Mouse (Mus musculus) gastrocnemius, postnatal 14 days (tissue): ENCODE measurements around the gene Med27. TPM values are rescaled to one million over a fixed set of nuclear protein-coding genes. Genes with fewer than 3 reads are reported as not detected.

Source experiments
- DNase-seq: peaks from one replicate; pipeline ENCODE4 v3.0.0; 2021; ENCODE audit warnings: mixed read lengths
- intact Hi-C: fragments of 180-260 bp; cut with DNase I; formaldehyde crosslinking; loops from one replicate; pipeline ENCODE4 v1.15.1; 2025; ENCODE audit warnings: low total_unique reads
- total RNA-seq, 2 experiments: library from RNA; stranded (reverse); gene quantifications; 2 replicates each; pipeline ENCODE4 v1.2.3; 2021

Gene Med27
- total RNA-seq, 2 experiments from 2014 or later, result 12.7 to 14.4 TPM

DNA sequence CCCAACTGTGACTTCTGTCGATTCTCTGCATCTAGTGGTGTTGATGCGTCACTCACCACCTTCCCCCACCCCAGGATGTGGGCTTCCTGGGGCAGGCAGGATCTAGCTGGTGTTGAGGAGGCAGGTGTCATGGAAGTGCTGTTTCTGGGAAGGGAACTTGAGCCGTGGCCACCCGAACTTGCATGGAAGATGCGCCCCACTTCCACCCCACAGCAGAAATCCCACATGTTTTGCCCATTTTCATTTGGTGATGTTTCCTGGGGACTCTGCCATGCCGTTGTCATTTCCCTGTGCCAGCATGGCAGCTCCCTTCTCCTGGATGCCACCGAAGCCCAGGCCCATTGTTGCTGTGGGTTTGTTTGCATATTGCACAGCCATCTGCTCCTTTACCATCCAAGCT, 42.3 kb downstream of the Med27 start:
- DNase-seq, result no peak
- intact Hi-C loops, result no loop called here

DNA sequence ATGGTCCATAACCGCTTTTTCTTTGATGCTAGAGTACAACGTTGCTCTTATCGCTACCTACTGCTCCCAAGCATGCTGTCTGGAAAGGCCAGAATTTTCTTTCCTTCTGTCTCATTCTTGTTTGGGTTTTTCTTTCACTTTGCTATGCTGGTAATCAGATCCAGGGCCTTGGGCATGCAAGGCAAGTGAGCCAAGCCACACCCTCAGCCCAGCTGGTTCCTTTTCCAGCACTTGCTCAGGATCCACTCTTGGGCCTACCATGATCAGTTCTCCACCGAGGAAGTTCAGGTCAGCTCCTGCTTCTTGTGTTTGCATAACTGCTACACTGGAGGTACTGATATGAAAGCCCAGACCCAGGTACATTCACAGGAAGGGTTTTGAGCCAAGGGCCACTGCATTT, 44.5 kb downstream of the Med27 start:
- intact Hi-C loops, result no loop called here
- no peak for DNase-seq

DNA sequence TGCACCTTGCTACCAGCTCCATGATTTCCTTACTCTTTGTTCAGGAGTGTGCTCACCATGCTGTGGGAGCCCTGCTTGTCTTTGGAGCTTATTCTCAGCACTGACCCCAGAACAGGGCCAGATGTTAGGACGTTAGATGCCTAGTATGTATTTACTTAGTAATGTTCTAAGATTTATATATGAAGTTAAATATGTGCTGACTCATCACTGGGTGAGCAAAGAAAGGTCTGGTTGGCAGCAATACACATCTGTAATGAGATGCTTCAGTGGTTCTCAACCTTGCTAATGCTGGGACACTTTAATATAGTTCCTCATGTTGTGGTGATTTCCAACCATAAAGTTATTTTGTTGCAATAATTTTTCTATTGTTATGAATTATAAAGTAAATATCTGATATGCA, 45.4 kb downstream of the Med27 start:
- no peak for DNase-seq
- intact Hi-C loops, result no loop called here

DNA sequence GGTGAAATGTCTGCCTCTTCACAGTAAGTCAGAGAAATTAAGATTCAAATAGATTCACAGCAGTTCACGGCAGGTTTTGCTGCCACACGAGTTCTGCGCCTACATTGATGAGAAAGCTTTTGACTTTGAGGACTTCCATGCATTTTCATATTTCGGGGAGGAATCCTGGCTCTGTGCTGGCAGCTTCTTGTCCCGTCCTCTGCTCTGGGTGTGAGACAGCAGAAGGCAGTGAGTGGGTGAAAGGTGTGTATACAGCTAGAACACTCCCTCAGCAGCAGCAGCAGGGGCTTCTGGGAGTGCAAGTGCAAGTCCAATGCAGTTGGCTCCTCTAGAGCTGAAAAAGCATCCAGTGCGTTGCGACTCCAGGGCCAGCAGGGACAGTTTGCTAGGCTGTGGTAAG, 53.6 kb downstream of the Med27 start:
- no peak for DNase-seq
- intact Hi-C loops, result no loop called here

DNA sequence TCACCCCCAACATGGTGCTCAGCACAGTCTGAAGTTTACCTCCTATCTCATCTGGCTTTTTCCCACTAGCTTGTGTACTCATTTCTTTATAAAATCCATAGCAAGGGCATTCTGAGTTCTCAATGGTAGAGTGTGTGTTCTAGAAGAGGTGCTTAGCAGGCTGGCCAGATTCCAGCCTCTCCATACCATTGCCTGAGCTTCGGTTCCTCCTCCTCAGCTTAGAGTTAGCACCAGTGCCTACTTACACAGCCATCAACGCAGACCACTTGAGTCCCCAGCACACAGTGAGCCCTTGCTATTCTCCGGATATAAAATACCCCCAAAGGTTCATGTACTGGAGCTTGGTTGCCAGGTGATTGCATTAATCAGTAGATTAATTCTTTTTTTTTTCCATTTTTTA, 54.2 kb downstream of the Med27 start:
- DNase-seq, result no peak
- intact Hi-C loops, result no loop called here

DNA sequence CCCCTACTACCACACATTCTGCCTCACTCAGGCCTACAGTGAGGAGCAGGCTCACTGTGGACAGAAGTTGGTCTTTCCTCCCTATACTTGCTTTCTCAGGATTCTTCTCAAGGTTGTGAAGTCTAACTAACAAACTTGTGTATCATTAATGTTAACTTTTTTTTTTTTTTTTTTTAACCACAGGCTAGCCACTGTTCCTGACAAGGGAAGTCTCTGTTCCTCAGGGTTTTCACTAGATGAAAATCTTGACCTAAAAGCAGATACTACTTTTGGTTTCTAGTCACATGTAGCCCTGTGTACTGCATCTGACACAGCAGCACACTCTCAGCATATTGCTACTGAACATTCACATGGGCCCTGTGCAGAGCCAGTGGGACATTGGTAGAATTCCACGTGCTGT, 55.2 kb downstream of the Med27 start:
- DNase-seq, result no peak
- intact Hi-C loops, result no loop called here

DNA sequence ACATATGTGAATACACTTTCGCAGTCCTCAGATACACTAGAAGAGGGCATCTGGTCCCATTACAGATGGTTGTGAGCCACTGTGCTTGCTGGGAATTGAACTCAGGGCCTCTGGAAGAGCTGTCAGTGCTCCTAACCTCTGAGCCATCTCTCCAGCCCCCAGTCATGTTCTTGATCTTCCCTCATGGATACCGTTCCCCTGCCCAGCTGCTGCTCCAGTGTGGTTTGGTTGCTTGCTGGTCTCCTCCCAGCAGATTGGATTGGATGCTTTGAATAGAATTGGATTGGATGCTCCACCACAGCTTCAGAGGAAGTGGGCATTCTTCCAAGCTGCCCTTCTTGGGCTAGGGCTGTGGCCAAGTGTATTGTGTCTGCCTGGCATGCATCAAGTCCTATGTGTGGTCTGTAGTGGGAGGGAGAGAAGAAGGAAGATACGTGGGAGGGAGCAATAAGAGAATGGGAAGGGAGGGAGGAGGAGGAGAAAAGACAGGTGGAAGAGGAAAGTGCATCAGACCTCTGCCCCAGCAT, 56.0 kb downstream of the Med27 start:
- intact Hi-C loops, result no loop called here
- DNase-seq, result no peak

DNA sequence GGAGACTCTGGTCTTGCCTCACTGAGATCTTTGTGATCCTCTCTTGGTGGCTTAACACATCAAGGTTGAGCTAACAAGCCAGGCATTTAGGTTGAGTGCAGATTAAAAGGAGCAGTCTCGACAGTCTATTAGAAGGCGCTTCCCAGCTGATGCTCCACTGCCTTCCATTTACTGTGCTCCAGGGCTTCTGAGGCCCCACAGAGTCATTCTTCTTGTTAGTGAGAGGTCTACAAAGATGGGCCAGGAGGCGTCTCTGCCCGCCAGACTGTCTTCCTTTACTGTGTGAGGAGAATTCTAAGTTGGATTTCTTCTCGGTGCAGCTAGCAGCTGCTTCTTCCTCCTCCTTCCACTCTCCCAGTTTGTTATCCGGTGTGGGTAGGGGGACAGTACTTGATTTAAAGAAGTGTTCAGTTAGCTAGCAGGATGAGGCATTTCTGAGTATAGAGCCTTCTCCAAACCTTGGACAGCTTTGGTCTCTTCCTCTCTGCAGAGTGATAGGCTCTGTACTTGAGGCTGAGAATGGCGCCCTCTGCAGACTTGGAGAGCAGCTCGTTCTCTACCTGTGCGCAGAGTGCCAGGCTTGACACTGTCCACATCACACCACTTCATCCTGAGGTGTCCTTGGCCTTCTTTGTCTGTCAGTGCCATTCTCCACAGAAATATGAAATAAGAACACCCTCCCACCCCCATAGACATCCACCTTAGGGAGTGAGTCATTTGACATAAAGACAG, 57.3 kb downstream of the Med27 start:
- DNase-seq, result no peak
- intact Hi-C loops, result no loop called here

DNA sequence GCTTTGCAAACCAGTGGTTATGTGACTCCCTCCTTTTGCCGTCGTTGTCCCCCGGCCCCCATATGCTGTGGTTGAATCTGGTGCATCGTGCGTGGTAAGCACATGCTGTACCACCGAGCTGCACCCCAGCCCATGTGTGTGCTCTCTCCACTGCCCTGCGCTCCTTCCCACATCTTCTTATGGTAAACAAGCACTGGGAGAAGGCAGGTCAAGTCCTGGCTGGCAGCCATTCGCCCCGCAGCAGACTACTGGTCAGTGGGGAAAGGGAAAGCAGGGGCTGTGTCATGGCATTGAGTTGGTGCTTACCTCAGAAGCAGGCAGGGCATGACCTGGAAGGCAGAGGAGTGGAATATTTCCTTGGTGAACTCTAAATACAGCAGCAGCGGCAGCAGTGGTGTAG, 58.3 kb downstream of the Med27 start:
- no peak for DNase-seq
- intact Hi-C loops, result no loop called here

DNA sequence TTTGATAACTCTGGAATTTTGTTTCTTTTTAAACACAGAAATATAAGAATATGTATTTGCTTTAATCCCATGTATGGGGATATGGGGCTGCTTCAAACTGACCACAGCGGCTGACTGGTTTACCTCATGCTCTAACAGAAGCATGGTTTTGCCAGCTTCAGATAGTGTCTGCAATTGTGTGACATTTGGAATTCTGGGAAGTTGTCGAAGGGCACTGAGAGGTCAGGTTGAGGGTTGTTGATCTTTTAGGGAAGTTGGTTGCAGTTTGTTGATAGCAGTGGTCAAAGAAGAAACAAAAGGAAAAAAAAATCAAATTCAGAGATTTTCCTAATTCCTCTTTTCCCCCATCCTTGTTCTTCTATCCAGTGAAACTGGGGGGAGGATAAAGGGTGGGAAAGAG, 59.2 kb downstream of the Med27 start:
- intact Hi-C loops, result no loop called here
- DNase-seq, result no peak

DNA sequence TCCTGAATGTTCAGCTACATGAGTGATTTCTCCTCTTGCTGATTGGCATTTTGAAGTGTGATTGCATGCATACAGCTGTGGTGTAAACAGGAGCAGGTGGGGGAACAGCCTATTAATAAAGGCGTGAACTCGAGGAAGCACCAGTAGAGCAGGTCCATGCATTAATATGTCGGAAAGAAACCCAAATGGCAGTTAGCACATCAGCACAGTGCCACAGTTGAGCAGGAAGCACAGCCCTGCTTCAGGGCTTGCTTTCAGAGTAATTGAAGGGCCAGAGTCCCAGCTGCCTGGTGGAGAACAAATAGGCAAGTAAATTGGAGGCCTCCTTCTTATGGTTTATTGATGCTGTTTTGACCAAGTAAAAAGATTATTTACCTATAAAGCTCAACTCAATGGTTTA, 60.7 kb downstream of the Med27 start:
- intact Hi-C loops, result no loop called here
- DNase-seq, result no peak

DNA sequence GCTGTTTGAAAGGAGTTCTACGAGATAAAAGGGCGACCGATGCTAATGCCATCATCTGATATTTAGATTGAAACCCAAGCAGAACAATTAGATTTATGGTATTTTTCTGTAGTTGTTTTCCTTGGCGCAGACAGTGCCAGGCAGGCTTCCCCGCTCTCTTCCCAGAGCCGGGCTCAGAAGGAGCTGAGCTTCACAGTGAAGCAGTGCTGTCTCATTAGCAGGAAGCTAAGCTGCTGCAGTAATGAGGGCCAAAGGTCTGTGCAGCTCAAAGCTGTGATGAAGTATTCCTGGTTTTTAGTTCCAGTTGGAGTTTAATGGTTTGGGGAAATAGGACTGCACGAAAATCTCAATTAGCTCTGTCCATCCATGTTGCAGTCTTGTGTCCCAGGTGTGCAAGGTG, 61.1 kb downstream of the Med27 start:
- intact Hi-C loops, result no loop called here
- no peak for DNase-seq

DNA sequence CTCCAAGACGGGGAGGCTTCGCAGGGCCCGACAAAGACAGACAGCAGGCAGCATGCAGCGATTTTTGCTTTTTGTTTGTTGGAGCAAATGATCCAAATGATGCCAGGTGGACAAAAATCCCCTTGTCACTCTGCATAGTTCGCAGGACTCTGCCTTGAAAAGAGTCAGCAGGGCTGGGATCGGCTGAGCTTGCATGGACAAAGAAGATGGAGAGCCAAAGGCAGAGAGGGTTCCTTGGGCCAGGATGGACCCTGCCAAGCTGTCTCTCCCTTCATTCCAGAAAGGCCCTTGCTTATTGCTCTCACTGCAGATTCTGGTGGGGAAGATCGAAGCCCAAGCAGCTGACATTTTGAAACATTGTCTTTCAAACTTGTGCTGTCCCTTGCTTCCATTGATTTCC, 64.3 kb downstream of the Med27 start:
- no peak for DNase-seq
- intact Hi-C loops, result no loop called here

DNA sequence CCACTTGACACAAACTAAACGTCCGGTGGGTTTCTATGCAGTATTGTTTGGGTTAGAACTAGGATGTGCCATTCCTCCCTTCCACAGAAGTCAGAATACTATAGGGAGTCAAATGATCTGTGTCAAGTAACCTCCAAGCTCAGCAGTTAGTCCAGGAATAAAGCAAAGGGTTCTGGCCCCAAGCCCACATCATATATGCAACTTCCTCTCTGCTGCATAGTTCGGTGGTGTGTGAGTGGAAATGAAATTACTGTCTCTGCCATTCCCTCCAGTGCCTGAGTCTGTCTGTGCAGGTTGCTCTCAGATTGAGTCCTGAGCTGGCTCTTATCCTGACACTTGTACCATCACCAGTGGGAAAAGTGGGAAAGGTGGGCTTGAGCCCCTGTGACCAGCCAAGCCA, 65.8 kb downstream of the Med27 start:
- intact Hi-C loops, result no loop called here
- DNase-seq, result no peak

DNA sequence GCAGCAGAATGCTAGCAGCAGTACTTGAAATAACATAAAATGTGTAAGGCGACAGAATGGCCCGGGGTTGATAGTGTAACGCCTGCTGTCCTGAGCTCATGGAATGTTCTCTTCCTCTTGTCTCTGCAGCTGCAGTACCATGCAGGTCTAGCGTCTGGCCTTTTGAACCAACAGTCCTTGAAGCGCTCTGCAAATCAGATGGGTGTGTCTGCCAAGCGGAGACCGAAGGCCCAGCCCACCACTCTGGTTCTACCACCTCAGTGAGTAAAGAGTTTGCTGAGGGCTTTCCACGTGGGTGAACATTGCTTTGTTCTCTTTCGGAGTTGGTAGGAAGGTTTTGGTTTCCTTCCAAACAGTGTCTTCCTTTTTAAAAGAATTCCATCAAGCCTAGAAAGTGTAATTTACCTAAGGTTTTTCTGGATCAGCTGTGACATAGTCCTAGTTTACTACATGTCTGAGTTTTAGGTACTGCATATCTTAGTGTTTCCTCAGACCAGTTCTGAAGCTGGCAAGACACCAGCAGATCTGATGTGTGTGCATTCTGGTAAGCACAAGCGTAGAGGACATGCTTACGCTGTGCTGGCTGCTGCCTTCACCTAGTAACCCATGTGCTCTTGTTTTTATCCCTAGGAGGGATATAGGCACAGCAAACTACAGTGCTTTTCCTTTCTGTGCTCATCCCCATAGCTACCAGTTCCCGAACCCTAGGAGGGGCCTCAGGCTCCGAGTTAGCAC, 66.8 kb downstream of the Med27 start:
- DNase-seq, result no peak
- intact Hi-C loops, result no loop called here

DNA sequence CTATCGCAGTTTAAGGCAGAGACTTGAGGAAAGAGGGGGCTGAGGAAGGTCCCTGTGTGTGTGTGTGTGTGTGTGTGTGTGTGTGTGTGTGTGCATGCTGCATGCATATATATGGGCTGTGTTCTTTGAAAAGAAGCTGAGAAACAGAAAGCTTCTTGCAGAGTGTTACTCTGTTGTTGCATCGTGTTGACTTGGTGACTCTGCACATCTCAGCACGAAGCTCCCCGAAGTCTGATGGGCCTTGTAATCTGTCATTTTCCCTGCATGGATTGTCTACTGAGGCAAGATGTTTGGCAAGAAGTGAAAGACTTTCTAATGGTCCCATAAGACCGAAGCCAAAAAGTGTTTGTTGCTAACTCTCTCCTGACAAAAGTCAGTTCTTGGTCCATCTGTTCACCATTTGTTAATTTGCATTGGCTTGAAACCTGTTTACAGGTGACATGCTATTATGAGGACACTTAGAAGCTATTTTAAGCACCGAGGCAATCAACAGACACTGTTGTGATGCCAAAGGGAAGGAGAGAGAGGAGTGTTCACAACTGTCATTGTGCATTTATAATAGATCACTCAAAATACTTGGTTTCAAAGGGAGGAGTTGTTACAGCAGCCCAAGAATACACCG, 68.3 kb downstream of the Med27 start:
- intact Hi-C loops, result no loop called here
- no peak for DNase-seq

DNA sequence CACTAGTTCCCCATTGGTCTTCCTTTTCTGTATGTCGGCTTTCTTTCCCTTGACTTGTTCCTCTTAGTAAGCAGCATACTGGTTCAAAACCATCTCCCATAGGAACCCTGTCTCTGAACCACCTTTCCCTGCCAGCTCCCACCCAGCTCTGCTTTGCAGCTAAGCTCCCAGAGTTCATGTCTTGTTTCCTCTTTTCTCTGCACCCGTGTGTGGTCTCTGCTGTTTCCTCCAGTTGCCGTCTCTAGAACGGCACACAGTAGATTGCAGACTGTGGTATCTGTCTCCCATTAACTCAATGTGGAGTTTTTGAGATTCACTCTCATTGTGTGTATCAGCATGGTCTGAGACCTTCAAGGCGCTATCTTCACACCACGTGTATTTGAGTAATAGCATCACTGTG, 71.9 kb downstream of the Med27 start:
- intact Hi-C loops, result no loop called here
- DNase-seq, result no peak

DNA sequence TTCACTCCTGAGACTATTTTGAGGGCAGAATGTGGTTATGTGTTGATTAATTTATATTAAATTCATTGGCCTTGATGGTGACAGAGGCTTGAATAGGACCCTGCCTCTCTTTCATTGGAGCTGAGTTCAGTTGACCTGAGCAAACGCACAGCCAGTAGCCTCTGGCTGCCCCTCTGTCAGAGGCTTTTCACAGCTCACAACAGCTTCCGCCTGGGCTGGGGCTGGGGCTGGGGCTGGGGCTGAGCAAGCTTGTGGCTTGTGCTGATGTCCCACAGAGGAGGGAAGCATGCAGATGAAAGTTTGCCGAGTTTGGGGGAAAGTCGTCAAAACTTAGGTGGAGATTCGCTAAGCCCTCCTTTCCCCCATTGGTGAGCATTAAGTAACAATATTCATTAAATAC, 72.8 kb downstream of the Med27 start:
- intact Hi-C loops, result no loop called here
- DNase-seq, result no peak

DNA sequence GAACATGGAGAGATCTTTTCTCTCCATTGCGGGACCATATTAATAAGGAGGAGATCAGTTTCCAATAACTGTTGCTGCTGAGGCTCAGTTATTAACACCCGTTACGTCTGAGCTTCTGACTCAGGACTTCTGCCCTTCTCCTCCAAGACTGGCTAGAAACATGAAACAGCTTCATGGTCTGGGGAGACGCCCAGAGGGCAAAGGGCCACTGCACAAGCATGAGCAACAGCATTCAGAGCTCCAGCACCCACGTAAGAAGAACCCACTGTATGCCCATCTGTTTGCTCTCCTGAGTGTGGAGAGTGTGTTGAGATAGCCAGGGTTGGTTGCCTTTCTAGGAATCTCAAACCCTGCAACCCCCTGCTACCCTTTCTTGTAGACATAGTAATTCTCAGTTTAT, 73.3 kb downstream of the Med27 start:
- DNase-seq, result peak; percentile 47
- intact Hi-C loops, result no loop called here

DNA sequence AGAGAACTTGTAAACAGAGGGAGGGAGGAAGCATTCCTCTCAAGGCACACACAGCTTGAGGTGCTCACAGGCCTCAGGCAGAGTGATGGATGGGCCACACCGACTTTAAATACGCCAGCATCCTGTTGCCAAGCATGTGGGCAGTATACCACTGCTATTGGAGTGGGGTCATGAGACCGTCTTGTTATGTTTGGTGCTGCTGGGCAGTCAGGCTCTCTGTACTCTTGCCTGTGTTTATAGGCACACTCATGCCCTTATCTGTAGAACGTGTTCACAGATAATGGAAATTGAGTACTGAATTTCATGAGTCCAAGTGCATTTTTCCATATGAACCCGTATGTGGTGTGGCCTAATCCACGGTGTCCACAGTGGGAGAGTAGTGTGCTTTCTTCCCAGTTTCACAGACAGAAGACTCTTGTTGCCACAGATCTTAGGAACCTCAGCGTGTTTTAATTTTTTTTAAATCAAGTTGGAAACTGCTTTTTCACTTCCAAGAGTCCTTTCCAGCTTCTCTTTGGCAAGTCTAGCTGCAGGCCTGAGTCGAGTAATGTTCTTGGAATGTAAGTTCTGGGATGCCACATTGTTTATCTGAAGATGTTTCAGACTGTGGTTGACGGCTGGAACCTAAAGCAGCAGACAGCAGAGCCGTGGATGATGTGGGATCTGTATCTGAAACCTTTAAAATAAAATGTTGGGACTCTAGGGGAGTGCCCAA, 75.7 kb downstream of the Med27 start:
- intact Hi-C loops, result no loop called here

More for the DNA sequence above, 75.7 kb downstream of the Med27 start:
- no peak for DNase-seq
